Mouse (Mus musculus): ENCODE data around the gene Iqca.

Gene Iqca

GRCm38 (mm10) chr1:90131982-90132381 is 21.2 kb downstream of the Iqca start:
- no peak for DNase-seq

DNA sequence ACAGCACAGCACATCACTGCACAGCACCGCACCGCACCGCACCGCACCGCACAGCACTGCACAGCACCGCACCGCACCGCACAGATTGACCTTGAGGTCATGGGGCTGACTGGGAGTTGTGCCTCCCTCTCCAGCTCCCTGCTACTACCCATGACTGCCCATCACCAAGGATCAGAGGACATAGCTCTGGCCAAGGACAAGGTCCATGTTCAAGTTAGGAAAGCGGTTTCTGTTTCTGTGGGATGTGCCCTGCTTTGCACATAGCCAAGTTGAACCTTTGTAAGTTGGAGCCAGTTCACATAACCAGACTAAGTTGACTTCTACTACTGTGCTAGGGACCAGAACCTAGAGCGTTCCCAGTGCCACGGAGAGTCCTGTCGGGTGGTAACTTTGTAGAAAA is 28.6 kb downstream of the Iqca start:
- no peak for DNase-seq

- DNase-seq: no peak
These were observed 32.5 kb downstream of the Iqca start for GRCm38 (mm10) chr1:90120706-90121105.

GRCm38 (mm10) chr1:90119214-90119613 is 34.0 kb downstream of the Iqca start:
- no peak for DNase-seq

DNA sequence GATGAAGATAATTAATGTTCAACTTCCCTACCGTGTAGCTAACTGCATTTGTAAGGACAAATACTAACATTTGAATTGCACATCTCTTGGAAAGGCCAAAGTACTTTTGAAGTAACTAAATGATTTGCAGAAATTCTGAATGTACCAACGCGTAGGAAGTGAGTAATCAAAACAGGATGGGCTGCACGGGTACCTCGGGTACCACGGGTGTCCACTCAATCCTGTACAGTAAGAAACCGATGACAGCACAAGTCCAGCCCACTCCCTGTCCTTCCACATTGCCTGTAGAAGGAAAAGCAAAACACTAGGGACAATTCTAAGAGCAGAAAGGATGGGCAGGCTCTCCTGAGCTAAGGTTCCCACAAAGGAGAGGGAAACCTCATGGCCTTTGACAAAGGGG is 36.0 kb downstream of the Iqca start:
- no peak for DNase-seq

DNA sequence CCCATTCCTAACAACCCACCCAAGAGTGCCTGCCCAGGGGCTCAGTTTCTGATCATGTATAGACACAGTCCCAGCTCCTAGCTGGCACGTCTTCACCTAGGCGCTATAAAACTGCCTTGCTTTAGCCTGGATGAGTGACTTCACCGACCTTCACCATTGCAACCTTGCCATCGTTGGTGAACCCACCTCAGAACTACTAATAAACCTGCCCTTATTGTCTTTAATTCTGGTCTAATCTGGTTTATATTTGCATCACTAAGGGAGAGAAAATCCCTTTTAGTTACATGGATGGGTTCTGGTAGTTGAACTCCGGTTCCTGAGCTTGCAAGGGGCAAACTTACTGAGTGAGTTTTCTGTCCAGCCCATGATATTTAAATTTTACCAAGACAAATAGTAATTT is 38.6 kb downstream of the Iqca start:
- no peak for DNase-seq

- DNase-seq: no peak
These were observed 39.5 kb downstream of the Iqca start for GRCm38 (mm10) chr1:90113655-90114244.

GRCm38 (mm10) chr1:90112669-90113068 is 40.5 kb downstream of the Iqca start:
- DNase-seq: no peak

DNA sequence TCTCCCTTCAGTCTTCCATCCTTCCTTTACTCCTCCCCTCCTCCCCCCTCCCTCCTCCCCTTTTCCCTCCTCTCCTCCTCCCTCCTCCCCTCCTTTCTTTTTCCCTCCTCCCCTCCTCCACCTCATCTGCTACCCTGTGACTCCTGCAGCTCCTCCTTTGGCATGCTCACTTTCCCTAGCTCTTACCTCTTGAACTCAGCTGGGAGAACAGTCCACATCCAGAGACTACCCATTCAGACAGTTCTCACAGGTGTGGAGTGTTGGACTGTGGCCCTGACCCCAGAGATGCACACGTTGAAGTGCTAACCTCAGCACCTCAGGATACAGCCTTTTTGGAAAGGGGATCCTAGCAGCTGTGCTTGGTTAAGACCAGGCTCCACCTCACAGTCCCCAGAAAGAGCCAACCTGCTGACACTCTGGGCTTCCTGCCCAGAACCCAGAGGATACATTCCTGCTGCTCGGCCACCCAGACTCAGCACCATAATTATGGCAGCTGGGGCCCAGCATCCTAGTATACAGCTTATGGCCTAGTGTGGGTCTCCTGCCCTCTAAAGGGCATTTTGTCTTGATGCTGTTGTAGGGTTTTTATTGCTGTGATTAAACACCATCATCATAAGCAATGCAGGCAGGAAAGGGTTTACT is 41.9 kb downstream of the Iqca start:
- DNase-seq: no peak

DNA sequence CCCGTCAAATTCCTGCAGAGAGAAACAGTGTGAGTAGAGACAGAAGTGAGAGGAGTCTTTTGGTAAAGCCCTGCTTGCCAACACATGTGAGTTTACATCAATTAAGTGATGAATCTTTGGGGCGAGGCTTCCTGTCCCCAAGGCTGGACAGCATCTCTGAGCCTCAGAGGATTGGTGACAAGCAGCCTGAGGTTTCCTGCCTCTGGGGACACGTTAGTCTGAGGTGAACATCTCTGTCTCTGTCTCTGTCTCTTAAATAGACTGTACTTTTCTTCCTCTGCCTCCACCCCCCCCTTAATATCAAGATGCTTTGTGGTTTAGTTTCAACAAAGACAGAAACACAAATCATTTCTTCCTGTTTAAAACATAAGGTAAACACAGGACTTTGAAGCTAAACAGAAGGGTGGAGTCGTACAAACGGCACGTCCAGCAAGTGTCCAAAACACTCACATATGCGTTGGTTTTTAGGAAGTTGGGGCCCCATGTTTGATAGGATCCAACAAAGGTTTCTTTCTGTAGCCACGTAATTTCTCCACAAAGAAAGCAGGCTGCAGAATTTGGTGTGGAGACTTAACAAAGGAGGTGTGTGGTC is 49.2 kb downstream of the Iqca start:
- DNase-seq: no peak

DNA sequence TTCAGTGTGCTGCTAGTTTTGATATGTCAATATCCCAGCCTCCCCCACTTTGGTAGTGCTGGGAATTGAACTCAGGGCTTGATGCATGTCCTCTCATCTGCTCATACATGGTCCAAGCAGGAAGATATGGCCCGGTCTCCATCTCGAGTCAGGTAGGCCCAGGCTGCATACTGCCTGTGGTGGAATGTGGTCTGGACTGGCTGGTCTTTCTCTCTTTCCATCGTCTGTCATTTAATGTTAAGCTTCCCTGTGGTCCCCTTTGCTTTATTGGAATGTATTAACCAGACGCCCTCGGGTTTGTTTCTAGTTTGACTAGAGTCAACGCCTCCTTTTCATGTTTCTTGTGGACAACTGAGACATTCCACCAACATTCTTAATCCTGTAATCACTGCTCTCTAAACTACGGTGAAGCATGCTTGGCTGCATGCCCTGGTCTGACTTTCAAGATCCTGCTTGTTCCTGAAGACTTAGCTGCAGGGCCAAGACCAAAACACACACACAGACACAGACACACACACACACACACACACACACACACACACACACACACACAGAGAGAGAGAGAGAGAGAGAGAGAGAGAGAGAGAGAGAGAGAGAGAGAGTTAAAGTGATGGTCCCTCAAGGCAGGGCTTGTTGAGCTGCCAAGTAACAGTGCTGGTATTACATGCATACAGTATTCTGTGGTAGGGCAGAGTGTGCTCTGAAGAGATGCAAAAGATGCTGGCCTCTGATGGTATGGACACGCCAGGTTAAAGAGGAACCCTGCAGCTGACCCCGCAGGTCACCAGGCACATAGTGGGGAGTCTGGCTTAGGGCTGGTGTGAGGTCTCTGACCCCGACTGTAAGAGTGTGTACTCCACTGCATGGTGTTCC is 52.6 kb downstream of the Iqca start:
- no peak for DNase-seq

- no peak for DNase-seq
These were observed 60.2 kb downstream of the Iqca start for GRCm38 (mm10) chr1:90092816-90093493.

DNA sequence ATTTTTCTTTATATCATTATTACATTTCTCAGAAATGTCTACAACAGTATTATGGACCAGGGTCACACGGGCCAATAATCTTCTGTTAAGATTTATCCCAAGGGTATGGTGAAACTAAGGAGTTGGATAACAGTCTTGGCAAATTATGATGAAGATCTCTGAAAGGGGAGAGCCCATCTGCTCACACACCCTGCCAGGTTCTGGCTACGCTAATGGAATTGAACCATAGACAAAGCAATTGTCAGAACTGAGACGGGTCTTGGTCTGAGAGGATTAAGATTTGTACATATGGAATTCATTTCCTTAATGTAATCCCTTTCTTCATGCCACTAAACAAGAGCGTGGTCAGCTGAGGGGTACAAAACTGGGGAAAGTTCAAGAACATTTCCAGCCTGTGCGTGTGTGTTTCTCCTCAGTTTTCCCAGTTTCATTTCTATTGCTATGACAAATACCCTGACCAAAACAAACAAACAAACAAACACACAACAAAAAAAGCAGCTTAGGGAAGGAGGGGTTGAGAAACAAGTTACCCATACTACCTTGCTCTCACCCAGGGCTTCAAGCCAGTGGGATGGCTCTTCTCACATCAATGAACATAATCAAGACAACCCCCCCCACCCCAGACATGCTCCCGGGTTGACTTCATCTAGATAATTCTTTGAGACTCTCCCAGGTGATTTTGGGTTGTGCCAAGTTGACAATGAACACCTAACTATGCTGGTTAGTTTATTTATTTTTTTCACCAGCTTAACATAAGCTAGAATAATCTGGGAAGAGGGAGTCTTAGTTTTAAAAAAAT is 64.8 kb downstream of the Iqca start:
- DNase-seq: no peak

DNA sequence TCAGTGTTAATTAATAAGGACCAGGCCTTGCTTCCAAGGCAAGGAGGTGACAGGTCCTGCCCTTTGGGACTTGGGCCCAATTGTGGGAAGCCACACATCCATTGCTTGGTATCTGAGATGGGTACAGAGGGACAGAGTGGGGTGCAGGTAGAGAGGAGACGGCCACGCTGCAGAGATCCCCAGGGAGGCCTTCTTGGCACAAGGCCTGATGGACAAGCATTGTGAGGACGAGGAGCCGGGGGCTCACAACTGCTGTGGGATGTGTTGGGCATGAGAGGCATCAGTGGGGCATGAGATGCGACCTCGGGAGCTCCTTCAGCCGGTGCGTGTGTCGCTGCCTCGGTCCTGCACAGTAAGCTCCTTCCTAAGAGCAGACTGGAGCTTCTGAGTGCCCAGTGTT is 66.7 kb downstream of the Iqca start:
- no peak for DNase-seq

GRCm38 (mm10) chr1:90085526-90086157 is 67.6 kb downstream of the Iqca start:
- DNase-seq: no peak

DNA sequence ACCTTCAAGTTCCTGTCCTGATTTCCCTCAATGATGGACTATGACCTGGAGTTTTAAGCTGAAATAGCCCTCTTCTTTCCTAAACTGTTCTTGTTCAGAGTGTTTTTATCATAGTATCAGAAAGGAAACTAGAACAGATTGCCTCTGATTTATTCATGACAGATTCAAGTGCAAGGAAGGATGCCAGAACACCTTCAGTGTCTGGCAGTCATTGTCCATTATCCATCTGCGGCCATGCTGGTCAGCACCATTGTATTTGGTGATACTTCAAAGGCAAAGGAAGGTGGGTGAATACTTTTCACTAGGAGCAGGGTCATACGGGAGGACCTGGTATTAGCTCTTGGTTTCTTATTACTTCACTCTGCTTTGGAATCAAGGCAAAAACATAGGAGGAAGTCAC is 76.9 kb downstream of the Iqca start:
- peak; percentile 13 for DNase-seq

- DNase-seq: no peak
These were observed 78.4 kb downstream of the Iqca start for GRCm38 (mm10) chr1:90074779-90075178.

- DNase-seq: no peak
These were observed 81.2 kb downstream of the Iqca start for GRCm38 (mm10) chr1:90071812-90072580.

GRCm38 (mm10) chr1:90060599-90060998 is 92.6 kb downstream of the Iqca start:
- DNase-seq: peak; percentile 59

GRCm38 (mm10) chr1:90060054-90060453 is 93.1 kb downstream of the Iqca start:
- DNase-seq: no peak

DNA sequence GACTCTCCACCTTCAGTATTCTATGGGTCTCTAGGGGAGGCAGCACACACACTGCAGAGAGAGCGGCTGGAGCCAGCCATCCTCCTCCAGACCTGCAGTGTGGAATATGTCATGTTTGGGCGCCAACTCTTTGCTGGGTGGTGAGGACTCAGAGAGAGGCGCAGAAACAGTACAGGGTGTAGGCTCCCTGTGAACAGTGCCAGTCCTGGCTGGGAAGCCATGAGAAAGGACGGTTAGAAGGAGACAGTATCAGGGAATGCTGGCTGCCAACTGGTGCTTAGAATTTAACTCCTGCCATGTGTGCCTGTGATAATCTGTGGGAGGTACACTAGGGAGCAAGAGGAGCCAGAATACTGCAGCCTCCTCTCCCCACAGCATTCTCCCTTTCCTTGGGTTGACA is 98.2 kb downstream of the Iqca start:
- no peak for DNase-seq
